Mouse (Mus musculus): ENCODE results near the gene Gm21970.

Gm21970 gene

GRCm38 (mm10) chr16:91391421-91391820 is at the start of gene Gm21970:
TSS of gene Gm21970 (plus strand) at chr16:91391721.
- no peak for DNase-seq

DNA sequence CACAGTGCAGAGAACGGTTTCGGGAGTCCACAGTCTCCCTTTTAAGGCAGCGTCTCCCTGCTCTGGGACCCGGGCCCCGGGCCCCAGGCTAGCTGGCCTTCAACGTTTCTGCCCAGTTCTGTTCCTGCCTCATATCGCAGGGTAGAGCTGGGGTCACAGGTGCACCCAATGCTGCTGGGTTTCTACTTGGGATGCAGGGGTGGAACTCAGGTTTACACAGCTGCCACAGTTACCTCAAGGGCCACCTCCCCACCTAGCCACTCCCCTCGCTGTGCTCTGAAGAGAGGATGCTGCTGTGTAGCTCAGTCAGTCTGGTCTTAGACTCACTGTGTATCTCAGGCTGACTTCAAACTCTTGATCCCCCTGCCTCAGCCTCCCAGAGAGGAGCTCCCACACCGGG is 45.0 kb upstream of the Gm21970 start:
- no peak for DNase-seq

- no peak for DNase-seq
These were observed 43.8 kb upstream of the Gm21970 start for GRCm38 (mm10) chr16:91347491-91348263.

DNA sequence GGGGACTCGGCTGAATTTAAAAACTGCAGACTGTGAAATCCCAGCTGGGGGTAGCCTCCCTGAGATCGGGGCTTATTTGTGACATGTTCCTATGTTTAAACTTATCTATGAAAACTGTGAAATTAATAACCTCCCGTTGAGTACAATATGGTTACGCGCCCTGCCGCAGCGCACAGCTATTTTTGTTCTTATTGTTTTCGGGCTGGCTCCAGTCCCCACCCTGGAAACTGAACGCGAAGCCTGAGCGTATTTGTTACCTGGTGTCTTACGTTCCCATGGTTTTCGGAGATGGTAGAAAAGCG is 43.3 kb upstream of the Gm21970 start:
- no peak for DNase-seq

- peak in 1 of 2 experiments; percentile 34 for DNase-seq
These were observed 42.8 kb upstream of the Gm21970 start for GRCm38 (mm10) chr16:91348588-91349330.

GRCm38 (mm10) chr16:91352084-91352562 is 39.4 kb upstream of the Gm21970 start:
- peak; percentile 91 to 93 for DNase-seq

DNA sequence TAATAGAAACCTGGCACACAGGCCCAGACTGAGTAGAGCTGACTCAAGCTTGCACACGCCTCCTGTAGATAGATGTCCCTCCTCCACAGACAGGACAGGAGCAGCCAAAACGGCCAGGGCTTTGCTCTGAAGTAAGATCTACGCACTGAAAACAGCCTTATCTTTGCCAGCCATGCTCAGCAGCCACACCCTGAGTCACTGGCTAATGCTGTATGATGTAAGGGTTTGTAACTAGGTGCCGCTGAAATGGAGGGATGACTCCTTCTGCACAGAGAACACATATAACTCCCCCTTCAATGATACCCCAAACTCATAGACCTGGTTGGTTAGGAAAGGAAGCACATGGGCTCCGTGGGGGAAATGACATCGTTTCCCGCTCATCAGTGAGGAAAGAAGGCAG is 38.8 kb upstream of the Gm21970 start:
- no peak for DNase-seq

GRCm38 (mm10) chr16:91353177-91353576 is 38.3 kb upstream of the Gm21970 start:
- no peak for DNase-seq

DNA sequence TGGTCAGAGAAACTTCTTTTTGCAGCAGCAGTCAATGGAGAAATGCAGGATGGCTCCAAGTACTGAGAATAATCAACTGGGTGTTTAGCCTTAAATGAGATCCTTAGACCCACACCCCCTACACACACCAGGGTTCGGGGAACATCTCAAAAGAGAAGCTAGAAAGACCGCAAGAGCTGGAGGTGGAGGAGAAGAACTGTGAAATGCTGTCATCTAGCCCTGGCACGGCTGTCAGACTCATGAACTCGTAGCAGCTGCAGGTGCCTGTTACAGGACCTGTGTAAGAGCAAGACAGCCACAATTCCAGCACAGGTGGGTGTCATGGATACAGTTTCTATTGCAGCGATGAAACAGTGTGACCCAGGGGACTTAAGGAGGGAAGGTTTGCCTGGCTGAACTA is 37.9 kb upstream of the Gm21970 start:
- no peak for DNase-seq

GRCm38 (mm10) chr16:91354599-91354998 is 36.9 kb upstream of the Gm21970 start:
- DNase-seq: no peak

GRCm38 (mm10) chr16:91355160-91355559 is 36.4 kb upstream of the Gm21970 start:
- DNase-seq: no peak

DNA sequence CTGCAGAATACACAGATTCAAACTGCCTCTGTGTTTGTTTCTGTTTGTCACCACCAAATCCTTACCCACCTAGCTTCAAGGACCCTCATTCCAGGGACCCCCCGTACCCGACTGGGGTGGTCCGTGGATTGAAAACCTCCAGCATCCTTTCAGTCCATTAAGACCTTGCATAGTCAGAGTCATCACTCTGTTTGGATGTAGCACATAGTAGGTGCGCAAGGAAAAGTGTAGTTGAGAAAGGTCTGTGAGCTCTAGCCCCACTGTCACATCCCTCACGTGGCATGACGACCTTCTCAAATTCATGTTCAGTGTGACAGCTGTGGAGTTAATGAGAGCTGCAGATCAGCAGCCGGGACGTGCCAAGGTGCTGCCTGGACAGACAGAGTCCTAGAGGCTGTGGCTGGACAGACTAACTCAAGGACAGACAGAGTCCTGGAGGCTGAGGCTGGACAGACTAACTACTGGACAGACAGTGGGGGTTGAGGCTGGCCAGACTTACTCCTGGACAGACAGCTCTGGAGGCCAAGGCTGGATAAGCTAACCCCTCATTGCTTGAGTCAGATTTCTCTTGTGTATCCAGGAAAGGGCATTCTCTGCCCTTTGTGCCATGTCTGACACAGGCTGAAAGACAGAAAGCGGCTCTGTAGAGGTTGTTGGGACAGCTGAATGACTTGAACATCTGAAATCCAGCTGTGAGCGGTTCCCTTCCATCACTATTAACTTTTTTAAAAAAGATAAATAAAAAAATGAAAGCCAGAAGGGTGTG is 34.6 kb upstream of the Gm21970 start:
- no peak for DNase-seq

GRCm38 (mm10) chr16:91357526-91357900 is 34.0 kb upstream of the Gm21970 start:
- no peak for DNase-seq

GRCm38 (mm10) chr16:91358555-91358954 is 33.0 kb upstream of the Gm21970 start:
- DNase-seq: peak; percentile 84 to 85

DNA sequence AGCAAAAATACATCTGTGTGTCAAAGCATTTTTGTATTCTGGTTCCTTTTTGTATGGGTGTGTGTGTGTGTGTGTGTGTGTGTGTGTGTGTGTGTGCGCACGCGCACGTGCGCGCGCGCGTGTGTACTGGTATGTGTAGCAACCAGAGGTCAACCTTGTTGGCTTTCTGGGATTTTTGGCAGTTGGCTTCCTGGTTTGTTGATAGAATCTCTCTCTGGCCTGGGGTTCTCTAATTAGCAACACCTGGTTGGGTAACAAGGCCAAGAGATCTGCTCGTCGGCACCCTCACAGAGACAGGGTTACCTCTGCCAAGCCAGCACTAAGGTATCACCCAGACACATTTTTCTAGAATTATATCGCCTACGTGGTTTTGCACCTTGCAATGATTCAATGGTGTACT is 32.0 kb upstream of the Gm21970 start:
- DNase-seq: no peak

DNA sequence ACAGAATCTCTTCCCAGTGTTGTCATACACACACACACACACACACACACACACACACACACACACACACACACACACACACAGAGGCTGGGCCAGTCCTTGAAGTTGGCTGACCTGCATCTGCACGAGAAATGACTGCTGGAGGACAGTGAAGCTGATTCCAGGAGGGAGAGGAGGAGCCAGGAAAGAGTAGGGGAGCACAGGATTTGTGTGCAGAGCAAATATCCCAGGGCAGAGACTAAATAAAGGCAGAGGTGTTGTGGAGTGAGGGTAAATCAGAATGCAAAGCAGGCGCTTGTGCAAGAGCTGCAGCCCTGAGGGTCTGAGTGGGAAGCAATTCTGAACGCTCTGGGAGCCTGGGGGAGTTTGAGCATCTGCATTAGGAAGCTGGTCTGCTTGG is 31.4 kb upstream of the Gm21970 start:
- no peak for DNase-seq

DNA sequence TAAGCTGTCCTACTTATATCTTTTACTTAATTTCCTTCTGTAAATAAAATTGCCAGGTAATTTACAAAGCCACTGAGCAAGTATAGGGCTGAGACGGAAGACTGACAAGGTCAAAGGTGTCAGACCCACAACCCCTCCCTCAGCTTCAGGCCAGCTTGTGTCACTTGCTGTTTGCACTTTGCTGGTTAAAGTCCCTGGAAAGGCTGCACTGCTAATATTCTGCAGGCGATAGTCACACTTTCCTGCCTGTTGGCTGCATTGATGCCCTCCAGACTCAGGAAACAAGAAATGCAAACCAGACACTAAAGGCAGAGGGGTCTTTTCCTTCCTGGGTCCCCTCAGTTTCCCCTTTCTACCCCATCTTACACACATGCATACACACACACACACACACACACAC is 29.5 kb upstream of the Gm21970 start:
- no peak for DNase-seq

GRCm38 (mm10) chr16:91362616-91363272 is 28.8 kb upstream of the Gm21970 start:
- no peak for DNase-seq

GRCm38 (mm10) chr16:91363483-91363882 is 28.0 kb upstream of the Gm21970 start:
- DNase-seq: no peak

DNA sequence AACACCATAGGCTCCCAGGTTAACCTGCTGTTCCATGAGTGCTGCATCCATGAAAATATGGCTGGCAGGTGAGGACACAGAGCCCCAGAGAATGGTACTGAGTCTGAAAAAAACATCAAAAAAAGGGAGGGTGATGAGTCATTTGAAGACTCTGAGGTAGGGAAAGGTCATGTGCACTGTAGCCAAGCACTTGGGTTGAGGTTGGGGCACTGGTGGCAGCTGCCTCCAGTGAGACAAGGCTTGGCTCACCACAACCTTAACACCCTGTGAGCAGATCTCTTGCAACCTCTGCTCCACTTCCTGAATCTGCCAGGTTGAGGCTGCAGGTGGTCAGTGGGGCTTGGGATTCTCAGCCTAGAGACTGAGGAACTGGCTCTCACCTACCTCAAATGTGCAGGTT is 25.0 kb upstream of the Gm21970 start:
- no peak for DNase-seq

DNA sequence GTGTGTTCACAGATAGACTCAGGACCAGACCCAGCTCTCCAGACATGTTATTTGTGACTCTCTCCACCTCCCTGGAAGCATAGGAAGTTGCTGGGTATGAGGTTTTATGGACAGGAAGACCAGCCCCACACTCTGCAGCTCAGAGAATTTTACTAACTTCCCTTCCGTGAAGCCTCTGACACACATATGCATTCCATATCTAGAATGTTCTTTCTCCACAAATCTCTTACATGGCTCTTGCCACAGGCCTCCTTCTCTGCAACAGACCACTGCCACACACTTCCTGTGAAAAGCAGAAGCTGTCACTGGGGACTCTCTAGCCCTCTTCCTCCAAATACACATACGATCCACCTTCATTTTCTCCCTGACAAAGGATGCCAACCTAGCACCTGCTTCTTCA is 24.5 kb upstream of the Gm21970 start:
- DNase-seq: no peak

- DNase-seq: peak; percentile 74 to 79
These were observed 18.7 kb upstream of the Gm21970 start, which contains the start of gene Ifnar2 for GRCm38 (mm10) chr16:91372577-91373472. TSS of gene Ifnar2 (plus strand) at chr16:91372783.

Data from cerebellum, postnatal 14 days (tissue).